Mouse (Mus musculus) lung, embryonic 15.5 days (tissue): Measurements from ENCODE around the gene Mlec. TPM values are rescaled to one million over a fixed set of nuclear protein-coding genes. Genes with fewer than 3 reads are reported as not detected.

ENCODE experiments used
- ATAC-seq: fragments of 200-750 bp; cut with Nextera tagmentation; 2 replicates; pipeline ENCODE4 v1.8.0; 2017; ENCODE audit warnings: moderate number of reproducible peaks, borderline replicate concordance; ENCODE audit not compliant: low FRiP score, low TSS enrichment; ENCODE audit errors: extremely low read depth
- H3K27ac ChIP-seq: fragments of 300-500 bp; sonication (generic); 2 replicates; pipeline ENCODE4 v1.5.1; 2015; ENCODE audit warnings: moderate library complexity, mild to moderate bottlenecking, inconsistent platforms
- H3K27me3 ChIP-seq: fragments of 300-500 bp; sonication (generic); 2 replicates; pipeline ENCODE4 v1.6.1; 2015; ENCODE audit warnings: inconsistent platforms
- H3K36me3 ChIP-seq: fragments of 300-500 bp; sonication (generic); 2 replicates; pipeline ENCODE4 v1.6.1; 2015; ENCODE audit warnings: inconsistent platforms
- H3K4me1 ChIP-seq: fragments of 300-500 bp; sonication (generic); 2 replicates; pipeline ENCODE4 v1.6.1; 2015; ENCODE audit warnings: inconsistent platforms
- H3K4me2 ChIP-seq: fragments of 300-500 bp; sonication (generic); 2 replicates; pipeline ENCODE4 v1.6.1; 2015; ENCODE audit warnings: inconsistent platforms, mild to moderate bottlenecking, moderate library complexity
- H3K4me3 ChIP-seq: fragments of 300-500 bp; sonication (generic); 2 replicates; pipeline ENCODE4 v1.5.1; 2015; ENCODE audit warnings: mild to moderate bottlenecking, inconsistent platforms
- H3K9ac ChIP-seq: fragments of 300-500 bp; sonication (generic); 2 replicates; pipeline ENCODE4 v1.6.1; 2015; ENCODE audit warnings: inconsistent platforms
- H3K9me3 ChIP-seq: fragments of 300-500 bp; sonication (generic); 2 replicates; pipeline ENCODE4 v1.6.1; 2016; ENCODE audit warnings: inconsistent platforms
- WGBS: fragments of 180-500 bp; shearing (Covaris S2); methylation state at CpG from one replicate; pipeline ENCODE4 v1.1.7; 2015; 5-methylcytosine and 5-hydroxymethylcytosine counted together
- polyA plus RNA-seq: library from polyadenylated mRNA; unstranded; fragments of >200 nt; fragmentation: Nextera tagmentation; extraction: Ambion mirVana; gene quantifications from 2 replicates; pipeline ENCODE4 v1.2.1, GENCODE M21; 2015

Gene Mlec
- polyA plus RNA-seq, 1 experiment from 2014 or later, result 77.0 TPM

- WGBS, result 70% methylated on average over 12 of the region's 12 CpGs
- H3K4me2 ChIP-seq, result no peak overlapping the region
- peaks cover 44% of the 10 kb centered on the region for H3K4me1 ChIP-seq
- peaks cover 73% of the 10 kb centered on the region for H3K27me3 ChIP-seq
- no peak for ATAC-seq
- H3K9me3 ChIP-seq, result no peaks in the 10 kb centered on the region
- no peak overlapping the region for H3K4me3 ChIP-seq
- H3K27ac ChIP-seq, result no peak overlapping the region
- no peaks in the 10 kb centered on the region for H3K36me3 ChIP-seq
- H3K9ac ChIP-seq, result no peak overlapping the region
Observed at GRCm38 (mm10) chr5:115190081-115190480, 32.1 kb upstream of the Mlec start.

- H3K4me3 ChIP-seq, result no peak overlapping the region
- H3K9me3 ChIP-seq, result no peaks in the 10 kb centered on the region
- no peaks in the 10 kb centered on the region for H3K36me3 ChIP-seq
- ATAC-seq, result no peak
- H3K27ac ChIP-seq, result no peak overlapping the region
- WGBS, result 51% methylated on average over 5 of the region's 5 CpGs
- no peak overlapping the region for H3K4me2 ChIP-seq
- H3K4me1 ChIP-seq, result peaks cover 38% of the 10 kb centered on the region
- H3K9ac ChIP-seq, result no peak overlapping the region
- peaks cover 60% of the 10 kb centered on the region for H3K27me3 ChIP-seq
Observed at GRCm38 (mm10) chr5:115188824-115189223, 30.8 kb upstream of the Mlec start.

- H3K4me2 ChIP-seq, result peak overlapping the region; percentile 44
- peak overlapping the region; percentile 72 for H3K27ac ChIP-seq
- ATAC-seq, result peak; percentile 81
- H3K4me1 ChIP-seq, result peaks cover 34% of the 10 kb centered on the region
- 19% methylated on average over 26 of the region's 26 CpGs for WGBS
- H3K4me3 ChIP-seq, result peak overlapping the region; percentile 9; the same call in 1 of the 2 replicates
- H3K36me3 ChIP-seq, result no peaks in the 10 kb centered on the region
- peaks cover 46% of the 10 kb centered on the region for H3K27me3 ChIP-seq
- no peak overlapping the region for H3K9ac ChIP-seq
- no peaks in the 10 kb centered on the region for H3K9me3 ChIP-seq
Observed at GRCm38 (mm10) chr5:115187188-115188131, 29.5 kb upstream of the Mlec start.

GRCm38 (mm10) chr5:115186371-115187073, 28.5 kb upstream of the Mlec start:
- WGBS, result 30% methylated on average over 17 of the region's 17 CpGs
- Histone ChIP-seq H3K4me1 (peaks cover 38% of the 10 kb centered on the region), H3K36me3 (no peaks in the 10 kb centered on the region), H3K9me3 (no peaks in the 10 kb centered on the region), H3K4me3 (peak overlapping the region; percentile 9; the same call in 1 of the 2 replicates), H3K27me3 (peaks cover 37% of the 10 kb centered on the region), H3K4me2 (peak overlapping the region; percentile 44), H3K27ac (0 out of 2 replicates have a peak overlapping the region, but pooled peaks have one; percentile 6), H3K9ac (no peak overlapping the region)
- ATAC-seq, result peak; percentile 2; the same call in 1 of the 2 replicates

- Histone ChIP-seq H3K9ac (no peak overlapping the region), H3K27ac (no peak overlapping the region), H3K4me2 (peak overlapping the region; percentile 33), H3K36me3 (no peaks in the 10 kb centered on the region), H3K4me3 (0 out of 2 replicates have a peak overlapping the region, but pooled peaks have one; percentile 9), H3K9me3 (no peaks in the 10 kb centered on the region), H3K4me1 (peaks cover 49% of the 10 kb centered on the region), H3K27me3 (peaks cover 19% of the 10 kb centered on the region; the same call in 1 of the 2 replicates)
- no peak for ATAC-seq
- WGBS, result 16% methylated on average over 15 of the region's 15 CpGs
Observed at GRCm38 (mm10) chr5:115184726-115185125, 26.7 kb upstream of the Mlec start.

GRCm38 (mm10) chr5:115183482-115183881, 25.5 kb upstream of the Mlec start:
- Histone ChIP-seq H3K27me3 (peaks cover 12% of the 10 kb centered on the region; the same call in 1 of the 2 replicates), H3K36me3 (no peaks in the 10 kb centered on the region), H3K9me3 (no peaks in the 10 kb centered on the region), H3K4me3 (no peak overlapping the region), H3K4me2 (no peak overlapping the region), H3K4me1 (peaks cover 49% of the 10 kb centered on the region), H3K9ac (no peak overlapping the region), H3K27ac (0 out of 2 replicates have a peak overlapping the region, but pooled peaks have one; percentile 8)
- no peak for ATAC-seq
- WGBS, result 41% methylated on average over 10 of the region's 10 CpGs

- H3K27me3 ChIP-seq, result peaks cover 12% of the 10 kb centered on the region; the same call in 1 of the 2 replicates
- no peaks in the 10 kb centered on the region for H3K9me3 ChIP-seq
- no peaks in the 10 kb centered on the region for H3K36me3 ChIP-seq
- peaks cover 49% of the 10 kb centered on the region for H3K4me1 ChIP-seq
- H3K4me2 ChIP-seq, result no peak overlapping the region
- no peak for ATAC-seq
- 71% methylated on average over 8 of the region's 8 CpGs for WGBS
- no peak overlapping the region for H3K4me3 ChIP-seq
- H3K9ac ChIP-seq, result no peak overlapping the region
- 0 out of 2 replicates have a peak overlapping the region, but pooled peaks have one; percentile 3 for H3K27ac ChIP-seq
Observed at GRCm38 (mm10) chr5:115182925-115183324, 24.9 kb upstream of the Mlec start.

- Histone ChIP-seq H3K4me2 (no peak overlapping the region; the same call in 1 of the 2 replicates), H3K9ac (no peak overlapping the region), H3K4me3 (no peak overlapping the region), H3K27me3 (peaks cover 3% of the 10 kb centered on the region; the same call in 1 of the 2 replicates), H3K36me3 (no peaks in the 10 kb centered on the region), H3K9me3 (no peaks in the 10 kb centered on the region), H3K27ac (peak overlapping the region; percentile 3), H3K4me1 (peaks cover 34% of the 10 kb centered on the region)
- 47% methylated on average over 13 of the region's 13 CpGs for WGBS
- ATAC-seq, result peak; percentile 33
Observed at GRCm38 (mm10) chr5:115181248-115181940, 23.4 kb upstream of the Mlec start.

GRCm38 (mm10) chr5:115179596-115179995, 21.6 kb upstream of the Mlec start:
- no peaks in the 10 kb centered on the region for H3K9me3 ChIP-seq
- H3K4me3 ChIP-seq, result no peak overlapping the region
- H3K36me3 ChIP-seq, result no peaks in the 10 kb centered on the region
- H3K27ac ChIP-seq, result no peak overlapping the region
- no peaks in the 10 kb centered on the region for H3K27me3 ChIP-seq
- 90% methylated on average over 11 of the region's 11 CpGs for WGBS
- no peak overlapping the region for H3K9ac ChIP-seq
- peaks cover 30% of the 10 kb centered on the region for H3K4me1 ChIP-seq
- ATAC-seq, result no peak
- no peak overlapping the region for H3K4me2 ChIP-seq

- no peak overlapping the region for H3K4me3 ChIP-seq
- H3K36me3 ChIP-seq, result no peaks in the 10 kb centered on the region
- no peak overlapping the region for H3K4me2 ChIP-seq
- ATAC-seq, result no peak
- H3K27ac ChIP-seq, result no peak overlapping the region
- WGBS, result 78% methylated on average over 6 of the region's 6 CpGs
- peaks cover 20% of the 10 kb centered on the region for H3K4me1 ChIP-seq
- H3K27me3 ChIP-seq, result no peaks in the 10 kb centered on the region
- H3K9ac ChIP-seq, result no peak overlapping the region
- no peaks in the 10 kb centered on the region for H3K9me3 ChIP-seq
Observed at GRCm38 (mm10) chr5:115177866-115178265, 19.9 kb upstream of the Mlec start.

GRCm38 (mm10) chr5:115174554-115174953, 16.6 kb upstream of the Mlec start:
- Histone ChIP-seq H3K4me1 (0 out of 2 replicates have a peak, but pooled peaks cover 4% of the 10 kb centered on the region), H3K9me3 (no peaks in the 10 kb centered on the region), H3K4me3 (no peak overlapping the region), H3K4me2 (no peak overlapping the region), H3K27ac (no peak overlapping the region), H3K9ac (no peak overlapping the region), H3K27me3 (no peaks in the 10 kb centered on the region), H3K36me3 (no peaks in the 10 kb centered on the region)
- WGBS, result 92% methylated on average over 1 of the region's 1 CpGs
- no peak for ATAC-seq
